In genomic region chr2:88356304-88356703, GRCm38 (mm10) we compare ENCODE assay signal across 11 mouse cellular contexts. TPM values are rescaled to one million over a fixed set of nuclear protein-coding genes. Genes with fewer than 3 reads are reported as not detected.
A peak's percentile ranks its signal among the peaks of the same experiment; 100 is the strongest.
DNase-seq lines count a peak whose midpoint lies in the region; ATAC-seq lines count a peak whose summit lies in the region.
"Had no signal": no experiment of that assay in that cellular context is flagged by ENCODE, and none has a peak within 500 bp of the region (broad histone marks: within the 10 kb centered on the region; RNA-seq: fewer than 3 reads in every experiment).

No protein-coding gene starts in this region.

- 2% methylated on average over 2 of the region's 2 CpGs for WGBS in hindbrain, embryonic 11.5 days
- WGBS in hindbrain, embryonic 10.5 days, result 2% methylated on average over 2 of the region's 2 CpGs
- WGBS in midbrain, embryonic 12.5 days, result 2% methylated on average over 2 of the region's 2 CpGs

- no peak overlapping the region for H3K27ac ChIP-seq in hindbrain, embryonic 11.5 days (ENCODE audit: low read depth, low read length)
- H3K27ac ChIP-seq in hindbrain, embryonic 10.5 days, result no peak overlapping the region
- H3K27ac ChIP-seq in midbrain, embryonic 12.5 days (replicated peaks), result no peak overlapping the region

- peak; percentile 35; the same call in 1 of the 2 replicates for ATAC-seq in hindbrain, embryonic 11.5 days (ENCODE audit: low FRiP score)
- ATAC-seq in midbrain, embryonic 12.5 days (ENCODE audit: low FRiP score, low read depth), result 0 out of 2 replicates have a peak, but pooled peaks have one; percentile 27

- H3K9me3 ChIP-seq in hindbrain, embryonic 11.5 days (ENCODE audit: control insufficient read depth, low read length), result no peaks in the 10 kb centered on the region
- no peaks in the 10 kb centered on the region for H3K9me3 ChIP-seq in hindbrain, embryonic 10.5 days
- no peaks in the 10 kb centered on the region for H3K9me3 ChIP-seq in midbrain, embryonic 12.5 days

- no peaks in the 10 kb centered on the region for H3K27me3 ChIP-seq in hindbrain, embryonic 11.5 days (ENCODE audit: control insufficient read depth, insufficient read depth, low read length)
- no peaks in the 10 kb centered on the region for H3K27me3 ChIP-seq in hindbrain, embryonic 10.5 days (ENCODE audit: insufficient read depth, poor library complexity, severe bottlenecking)
- no peaks in the 10 kb centered on the region for H3K27me3 ChIP-seq in midbrain, embryonic 12.5 days

- no peaks in the 10 kb centered on the region for H3K36me3 ChIP-seq in hindbrain, embryonic 11.5 days (ENCODE audit: control insufficient read depth, insufficient read depth, low read length)
- H3K36me3 ChIP-seq in hindbrain, embryonic 10.5 days, result no peaks in the 10 kb centered on the region
- no peaks in the 10 kb centered on the region for H3K36me3 ChIP-seq in midbrain, embryonic 12.5 days

- no peak overlapping the region for H3K4me3 ChIP-seq in hindbrain, embryonic 11.5 days (ENCODE audit: low read depth, low read length)
- no peak overlapping the region for H3K4me3 ChIP-seq in hindbrain, embryonic 10.5 days
- H3K4me3 ChIP-seq in midbrain, embryonic 12.5 days, result no peak overlapping the region
- H3K4me3 ChIP-seq: erythroblast, embryonic 14.5 days had no signal

- no peak overlapping the region for H3K9ac ChIP-seq in hindbrain, embryonic 11.5 days (ENCODE audit: low read depth, low read length)
- no peak overlapping the region for H3K9ac ChIP-seq in midbrain, embryonic 12.5 days (replicated peaks)

- H3K4me1 ChIP-seq in hindbrain, embryonic 11.5 days (replicated peaks; ENCODE audit: control insufficient read depth, insufficient read depth, low read length), result no peaks in the 10 kb centered on the region
- no peaks in the 10 kb centered on the region for H3K4me1 ChIP-seq in hindbrain, embryonic 10.5 days (replicated peaks)
- no peaks in the 10 kb centered on the region for H3K4me1 ChIP-seq in midbrain, embryonic 12.5 days

- DNase-seq in hindbrain, embryonic 11.5 days (ENCODE audit: low spot score), result peak; percentile 46
- no peak for DNase-seq in hindbrain, embryonic 10.5 days (ENCODE audit: low spot score)
- peak; percentile 18 for DNase-seq in ES-CJ7 (ENCODE audit: low read depth, low spot score)
- peak; percentile 65 for DNase-seq in embryo, embryonic 11 days
- no peak for DNase-seq in natural killer cell, adult 2 months (ENCODE audit: low spot score in 2 of 2)
- no peak for DNase-seq in cerebellum, adult 11-12 months
- no peak for DNase-seq in layer of hippocampus, adult 11-12 months (ENCODE audit: low spot score)

- H3K4me2 ChIP-seq in hindbrain, embryonic 11.5 days (replicated peaks; ENCODE audit: low read depth, low read length), result no peak overlapping the region
- H3K4me2 ChIP-seq in midbrain, embryonic 12.5 days (replicated peaks), result no peak overlapping the region

RNA-seq across cellular contexts. Expression of gene Olfr1177-ps, which starts 10.0 kb away (rescaled TPM):
- polyA plus RNA-seq in hindbrain, embryonic 11.5 days (2014; fragmentation: Nextera tagmentation; extraction: Ambion mirVana), result not detected in 2 replicates
- not detected in 2 replicates for polyA plus RNA-seq in hindbrain, embryonic 10.5 days (2016; fragmentation: Nextera tagmentation; extraction: Ambion mirVana)
- not detected in 2 replicates for polyA plus RNA-seq in midbrain, embryonic 12.5 days (2016; fragmentation: Nextera tagmentation; extraction: Ambion mirVana)
- polyA plus RNA-seq: erythroblast, embryonic 14.5 days; kidney, embryonic 14.5 days; stomach, embryonic 16.5 days had no signal

RNA-seq across cellular contexts. Expression of gene Olfr1176, which starts 19.8 kb away (rescaled TPM):
- polyA plus RNA-seq in hindbrain, embryonic 11.5 days (2014; fragmentation: Nextera tagmentation; extraction: Ambion mirVana), result not detected in 2 replicates
- not detected in 2 replicates for polyA plus RNA-seq in hindbrain, embryonic 10.5 days (2016; fragmentation: Nextera tagmentation; extraction: Ambion mirVana)
- not detected in 2 replicates for polyA plus RNA-seq in midbrain, embryonic 12.5 days (2016; fragmentation: Nextera tagmentation; extraction: Ambion mirVana)
- polyA plus RNA-seq: erythroblast, embryonic 14.5 days; kidney, embryonic 14.5 days; stomach, embryonic 16.5 days had no signal

RNA-seq across cellular contexts. Expression of gene Olfr1175-ps, which starts 29.3 kb away (rescaled TPM):
- polyA plus RNA-seq in hindbrain, embryonic 11.5 days (2014; fragmentation: Nextera tagmentation; extraction: Ambion mirVana), result not detected in 2 replicates
- polyA plus RNA-seq in hindbrain, embryonic 10.5 days (2016; fragmentation: Nextera tagmentation; extraction: Ambion mirVana), result not detected in 2 replicates
- polyA plus RNA-seq in midbrain, embryonic 12.5 days (2016; fragmentation: Nextera tagmentation; extraction: Ambion mirVana), result not detected in 2 replicates
- polyA plus RNA-seq: erythroblast, embryonic 14.5 days; kidney, embryonic 14.5 days; stomach, embryonic 16.5 days had no signal

RNA-seq across cellular contexts. Expression of gene Olfr1178, which starts 30.6 kb away (rescaled TPM):
- polyA plus RNA-seq in hindbrain, embryonic 11.5 days (2014; fragmentation: Nextera tagmentation; extraction: Ambion mirVana), result not detected in 2 replicates
- polyA plus RNA-seq in hindbrain, embryonic 10.5 days (2016; fragmentation: Nextera tagmentation; extraction: Ambion mirVana), result not detected in 2 replicates
- polyA plus RNA-seq in midbrain, embryonic 12.5 days (2016; fragmentation: Nextera tagmentation; extraction: Ambion mirVana), result not detected in 2 replicates
- polyA plus RNA-seq: erythroblast, embryonic 14.5 days; kidney, embryonic 14.5 days; stomach, embryonic 16.5 days had no signal

RNA-seq across cellular contexts. Expression of gene Olfr1174-ps, which starts 41.4 kb away (rescaled TPM):
- not detected in 2 replicates for polyA plus RNA-seq in hindbrain, embryonic 11.5 days (2014; fragmentation: Nextera tagmentation; extraction: Ambion mirVana)
- not detected in 2 replicates for polyA plus RNA-seq in hindbrain, embryonic 10.5 days (2016; fragmentation: Nextera tagmentation; extraction: Ambion mirVana)
- not detected in 2 replicates for polyA plus RNA-seq in midbrain, embryonic 12.5 days (2016; fragmentation: Nextera tagmentation; extraction: Ambion mirVana)
- polyA plus RNA-seq: erythroblast, embryonic 14.5 days; kidney, embryonic 14.5 days; stomach, embryonic 16.5 days had no signal

Comparison
In these comparisons a context has a peak if more than half of its experiments do, and no peak if none do; other contexts are left out.
1. DNase-seq: peak in hindbrain, embryonic 11.5 days (single experiment), ES-CJ7 (single experiment) and embryo, embryonic 11 days (single experiment); none in hindbrain, embryonic 10.5 days (single experiment), natural killer cell, adult 2 months (0 of 2), cerebellum, adult 11-12 months (single experiment) and layer of hippocampus, adult 11-12 months (single experiment).